Mouse (Mus musculus): ENCODE data around the gene Hoxd12. TPM values are rescaled to one million over a fixed set of nuclear protein-coding genes. Genes with fewer than 3 reads are reported as not detected.
A peak's percentile ranks its signal among the peaks of the same experiment; 100 is the strongest.

The Hoxd12 gene
- polyA plus RNA-seq, 1 experiment from 2014 or later, result 1.1 TPM

DNA sequence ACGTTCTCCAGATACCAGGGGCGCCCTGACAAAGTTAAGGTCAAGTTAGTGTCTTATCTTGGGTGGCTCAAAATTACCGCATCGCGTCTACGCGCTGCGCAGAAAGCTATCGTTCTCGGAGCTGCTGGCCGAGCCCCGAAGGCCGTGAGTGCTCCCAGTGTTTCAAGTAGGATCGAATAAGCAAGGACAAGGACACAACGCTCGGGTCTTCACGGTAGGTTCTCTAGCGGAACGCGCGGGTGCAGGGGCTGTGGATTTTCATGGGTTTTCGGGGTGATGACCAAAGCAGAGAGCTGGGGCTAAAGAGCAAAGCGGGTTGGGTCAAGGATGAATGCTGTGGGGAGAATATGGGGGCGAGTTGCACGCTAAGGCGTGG lies 4.8 kb downstream of the Hoxd12 start:
- no peaks in the 10 kb centered on the region for H3K36me3 ChIP-seq
- H3K27ac ChIP-seq, result no peak overlapping the region
- WGBS, result under 1% methylated on average over 26 of the region's 26 CpGs
- peaks cover 100% of the 10 kb centered on the region for H3K27me3 ChIP-seq (ENCODE audit: insufficient read depth, poor library complexity, severe bottlenecking)
- peak overlapping the region; percentile 38; the same call in 1 of the 2 replicates for H3K4me3 ChIP-seq
- H3K4me1 ChIP-seq, result peaks cover 38% of the 10 kb centered on the region
- no peak for DNase-seq (ENCODE audit: low spot score)
- no peaks in the 10 kb centered on the region for H3K9me3 ChIP-seq

GRCm38 (mm10) chr2:74679980-74680379 lies 5.2 kb downstream of the Hoxd12 start:
- Histone ChIP-seq H3K27me3 (ENCODE audit: insufficient read depth, poor library complexity, severe bottlenecking) (peaks cover 100% of the 10 kb centered on the region), H3K4me1 (peaks cover 35% of the 10 kb centered on the region), H3K27ac (no peak overlapping the region), H3K4me3 (peak overlapping the region; percentile 38; the same call in 1 of the 2 replicates), H3K36me3 (no peaks in the 10 kb centered on the region), H3K9me3 (no peaks in the 10 kb centered on the region)
- no peak for DNase-seq (ENCODE audit: low spot score)
- WGBS, result under 1% methylated on average over 23 of the region's 23 CpGs

- no peaks in the 10 kb centered on the region for H3K9me3 ChIP-seq
- WGBS, result 1% methylated on average over 21 of the region's 21 CpGs
- H3K4me3 ChIP-seq, result no peak overlapping the region
- H3K27ac ChIP-seq, result no peak overlapping the region
- no peaks in the 10 kb centered on the region for H3K36me3 ChIP-seq
- no peak for DNase-seq (ENCODE audit: low spot score)
- H3K4me1 ChIP-seq, result peaks cover 28% of the 10 kb centered on the region
- H3K27me3 ChIP-seq (ENCODE audit: insufficient read depth, poor library complexity, severe bottlenecking), result peaks cover 100% of the 10 kb centered on the region
These were observed 6.0 kb downstream of the Hoxd12 start for GRCm38 (mm10) chr2:74680561-74681398.

DNA sequence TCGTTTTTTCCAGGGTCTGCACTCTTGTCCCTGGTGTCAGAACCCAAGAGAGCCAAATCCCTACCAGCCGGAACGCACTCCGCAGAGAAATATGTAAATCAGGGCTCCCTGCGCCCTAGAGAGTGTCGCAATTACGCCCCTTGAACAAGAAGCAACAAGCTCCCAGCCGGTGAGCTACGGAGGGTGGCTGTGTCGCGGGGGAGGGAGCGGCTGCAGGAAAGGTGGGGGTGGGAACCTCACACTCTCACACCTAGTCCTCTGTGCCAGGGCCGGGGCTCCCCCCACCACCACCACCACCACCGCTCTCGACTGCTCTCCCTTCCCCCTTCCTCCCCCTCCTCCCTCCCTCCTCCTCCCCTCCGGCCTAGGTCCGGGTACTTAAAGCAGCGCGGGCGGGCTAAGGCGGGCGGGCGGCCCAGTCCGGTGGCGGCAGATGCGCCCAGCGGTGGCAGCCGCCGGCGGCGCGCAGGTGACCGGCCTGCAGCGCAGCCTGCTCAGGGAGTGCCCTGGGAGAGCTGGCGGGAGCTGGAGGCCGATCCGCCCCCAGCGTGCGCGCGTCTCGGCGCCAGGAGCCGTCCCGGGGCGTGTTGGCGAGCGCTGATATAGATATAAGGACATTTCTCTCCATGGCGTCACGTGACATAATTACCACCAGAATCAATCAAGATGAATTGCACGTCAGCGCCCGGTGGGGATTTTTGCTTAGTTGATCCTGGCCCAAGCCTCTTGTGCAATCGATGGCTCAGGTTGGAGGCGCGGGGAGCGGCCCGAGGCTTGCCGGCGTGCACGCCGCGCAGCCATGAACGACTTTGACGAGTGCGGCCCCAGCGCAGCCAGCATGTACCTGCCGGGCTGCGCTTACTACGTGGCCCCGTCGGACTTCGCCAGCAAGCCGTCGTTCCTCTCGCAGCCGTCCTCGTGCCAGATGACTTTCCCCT lies 7.0 kb downstream of the Hoxd12 start:
- no peaks in the 10 kb centered on the region for H3K36me3 ChIP-seq
- WGBS, result under 1% methylated on average over 77 of the region's 78 CpGs
- H3K4me3 ChIP-seq, result peak overlapping the region; percentile 45
- H3K27ac ChIP-seq, result no peak overlapping the region
- peaks cover 100% of the 10 kb centered on the region for H3K27me3 ChIP-seq (ENCODE audit: insufficient read depth, poor library complexity, severe bottlenecking)
- peaks cover 27% of the 10 kb centered on the region for H3K4me1 ChIP-seq
- no peak for DNase-seq (ENCODE audit: low spot score)
- no peaks in the 10 kb centered on the region for H3K9me3 ChIP-seq

DNA sequence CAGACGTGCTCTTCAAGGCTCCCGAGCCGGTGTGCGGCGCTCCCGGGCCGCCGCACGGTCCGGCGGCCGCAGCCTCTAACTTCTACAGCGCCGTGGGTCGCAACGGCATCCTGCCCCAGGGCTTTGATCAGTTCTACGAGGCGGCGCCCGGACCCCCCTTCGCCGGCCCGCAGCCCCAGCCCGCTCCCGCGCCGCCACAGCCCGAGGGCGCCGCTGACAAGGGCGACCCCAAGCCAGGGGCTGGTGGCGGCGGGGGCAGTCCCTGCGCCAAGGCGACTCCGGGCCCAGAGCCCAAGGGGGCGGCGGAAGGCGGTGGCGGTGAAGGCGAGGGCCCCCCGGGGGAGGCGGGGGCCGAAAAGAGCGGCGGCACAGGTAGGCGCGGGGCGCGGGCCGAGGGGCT lies 8.0 kb downstream of the Hoxd12 start:
- H3K4me1 ChIP-seq, result peaks cover 32% of the 10 kb centered on the region

DNA sequence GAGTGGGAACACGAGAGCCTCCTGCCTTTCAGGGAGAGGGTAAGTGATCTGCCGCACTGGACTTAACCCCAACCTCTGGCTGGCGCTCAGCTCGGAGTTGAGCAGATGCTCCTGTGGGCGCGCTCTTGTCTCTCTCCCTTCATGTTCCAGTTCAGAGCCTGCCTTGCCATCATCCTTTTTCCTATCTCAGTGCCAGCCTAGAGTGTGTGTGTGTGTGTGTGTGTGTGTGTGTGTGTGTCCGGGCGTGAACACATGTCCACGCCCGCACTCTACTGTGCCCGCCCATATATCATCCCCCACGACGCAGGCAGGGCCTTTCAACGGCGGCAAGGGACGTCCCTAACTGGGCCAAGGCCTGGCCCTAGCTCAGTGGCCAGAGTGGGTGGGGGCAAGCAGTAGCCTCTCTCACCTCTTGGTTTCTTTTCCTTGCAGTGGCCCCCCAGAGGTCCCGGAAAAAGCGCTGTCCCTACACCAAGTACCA lies 8.7 kb downstream of the Hoxd12 start:
- WGBS, result under 1% methylated on average over 18 of the region's 18 CpGs
- DNase-seq (ENCODE audit: low spot score), result no peak
- peaks cover 32% of the 10 kb centered on the region for H3K4me1 ChIP-seq
- H3K9me3 ChIP-seq, result no peaks in the 10 kb centered on the region
- H3K27ac ChIP-seq, result no peak overlapping the region
- no peaks in the 10 kb centered on the region for H3K36me3 ChIP-seq
- H3K4me3 ChIP-seq, result 0 out of 2 replicates have a peak overlapping the region, but pooled peaks have one; percentile 8
- H3K27me3 ChIP-seq (ENCODE audit: insufficient read depth, poor library complexity, severe bottlenecking), result peaks cover 100% of the 10 kb centered on the region

More for the DNA sequence above, 8.0 kb downstream of the Hoxd12 start:
- H3K36me3 ChIP-seq, result no peaks in the 10 kb centered on the region
- no peak overlapping the region for H3K27ac ChIP-seq
- no peaks in the 10 kb centered on the region for H3K9me3 ChIP-seq
- WGBS, result 1% methylated on average over 41 of the region's 51 CpGs
- peak overlapping the region; percentile 45 for H3K4me3 ChIP-seq
- H3K27me3 ChIP-seq (ENCODE audit: insufficient read depth, poor library complexity, severe bottlenecking), result peaks cover 100% of the 10 kb centered on the region
- no peak for DNase-seq (ENCODE audit: low spot score)

GRCm38 (mm10) chr2:74684106-74684505 lies 9.3 kb downstream of the Hoxd12 start:
- DNase-seq (ENCODE audit: low spot score), result no peak
- Histone ChIP-seq H3K36me3 (no peaks in the 10 kb centered on the region), H3K27ac (no peak overlapping the region), H3K4me3 (no peak overlapping the region), H3K4me1 (peaks cover 32% of the 10 kb centered on the region), H3K27me3 (ENCODE audit: insufficient read depth, poor library complexity, severe bottlenecking) (peaks cover 100% of the 10 kb centered on the region), H3K9me3 (no peaks in the 10 kb centered on the region)
- 1% methylated on average over 12 of the region's 12 CpGs for WGBS

GRCm38 (mm10) chr2:74685059-74685603 lies 10.3 kb downstream of the Hoxd12 start:
- H3K27ac ChIP-seq, result no peak overlapping the region
- DNase-seq (ENCODE audit: low spot score), result peak; percentile 51
- H3K36me3 ChIP-seq, result no peaks in the 10 kb centered on the region
- H3K4me1 ChIP-seq, result peaks cover 25% of the 10 kb centered on the region
- WGBS, result 10% methylated on average over 4 of the region's 4 CpGs
- H3K9me3 ChIP-seq, result no peaks in the 10 kb centered on the region
- H3K27me3 ChIP-seq (ENCODE audit: insufficient read depth, poor library complexity, severe bottlenecking), result peaks cover 100% of the 10 kb centered on the region
- no peak overlapping the region for H3K4me3 ChIP-seq

DNA sequence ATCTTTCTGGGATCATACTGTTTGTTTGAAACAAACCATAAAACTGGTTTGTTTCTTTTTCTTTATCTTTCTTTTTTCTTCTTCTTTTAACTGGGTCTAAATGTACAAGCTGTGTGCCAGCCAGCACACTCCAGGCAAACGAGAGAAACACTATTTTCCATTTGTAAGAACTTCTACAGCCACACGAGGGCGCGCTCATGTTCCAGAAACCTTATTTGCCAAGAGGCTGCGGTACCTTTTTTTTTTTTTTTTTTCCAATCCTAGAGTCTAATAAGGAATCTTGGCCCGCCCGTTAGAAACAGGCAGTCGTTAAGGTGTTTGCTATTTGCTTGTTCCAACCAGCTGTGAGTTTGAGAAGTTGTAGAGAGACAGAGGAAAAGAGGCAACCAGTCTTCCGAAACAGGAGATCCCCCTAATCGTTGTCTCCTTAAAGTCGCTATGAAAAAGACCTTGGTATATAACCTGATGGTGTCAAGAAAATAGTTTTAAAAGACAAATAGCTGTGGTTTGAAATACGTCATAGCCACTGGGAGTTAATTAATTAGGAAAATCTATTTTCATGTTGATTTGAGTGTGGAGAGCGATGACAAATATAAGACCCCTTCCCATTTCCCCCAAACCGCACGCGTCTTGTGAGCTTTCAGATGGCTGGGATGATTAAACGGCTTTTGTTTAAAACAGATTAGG lies 11.6 kb downstream of the Hoxd12 start:
- Histone ChIP-seq H3K36me3 (no peaks in the 10 kb centered on the region), H3K9me3 (no peaks in the 10 kb centered on the region), H3K27ac (no peak overlapping the region), H3K27me3 (ENCODE audit: insufficient read depth, poor library complexity, severe bottlenecking) (peaks cover 98% of the 10 kb centered on the region), H3K4me1 (peaks cover 26% of the 10 kb centered on the region), H3K4me3 (no peak overlapping the region)
- 4% methylated on average over 17 of the region's 17 CpGs for WGBS
- peak; percentile 76 for DNase-seq (ENCODE audit: low spot score)

GRCm38 (mm10) chr2:74686988-74687697 lies 12.3 kb downstream of the Hoxd12 start:
- peaks cover 98% of the 10 kb centered on the region for H3K27me3 ChIP-seq (ENCODE audit: insufficient read depth, poor library complexity, severe bottlenecking)
- H3K4me1 ChIP-seq, result peaks cover 23% of the 10 kb centered on the region; the same call in 1 of the 2 replicates
- peak; percentile 71 for DNase-seq (ENCODE audit: low spot score)
- 0 out of 2 replicates have a peak overlapping the region, but pooled peaks have one; percentile 3 for H3K4me3 ChIP-seq
- under 1% methylated on average over 27 of the region's 27 CpGs for WGBS
- no peaks in the 10 kb centered on the region for H3K9me3 ChIP-seq
- no peak overlapping the region for H3K27ac ChIP-seq
- no peaks in the 10 kb centered on the region for H3K36me3 ChIP-seq

- H3K4me1 ChIP-seq, result peaks cover 16% of the 10 kb centered on the region; the same call in 1 of the 2 replicates
- WGBS, result under 1% methylated on average over 31 of the region's 31 CpGs
- H3K4me3 ChIP-seq, result 0 out of 2 replicates have a peak overlapping the region, but pooled peaks have one; percentile 3
- DNase-seq (ENCODE audit: low spot score), result no peak
- H3K36me3 ChIP-seq, result no peaks in the 10 kb centered on the region
- H3K27me3 ChIP-seq (ENCODE audit: insufficient read depth, poor library complexity, severe bottlenecking), result peaks cover 98% of the 10 kb centered on the region
- no peaks in the 10 kb centered on the region for H3K9me3 ChIP-seq
- H3K27ac ChIP-seq, result no peak overlapping the region; the same call in 1 of the 2 replicates
These were observed 13.1 kb downstream of the Hoxd12 start for GRCm38 (mm10) chr2:74687698-74688555.
